Mouse (Mus musculus): Measurements from ENCODE around the gene Smad3. TPM values are rescaled to one million over a fixed set of nuclear protein-coding genes. Genes with fewer than 3 reads are reported as not detected.

Smad3 gene
- polyA plus RNA-seq, 1 experiment from 2014 or later: 11.8 TPM

- DNase-seq (ENCODE audit: low spot score): no peak
- H3K36me3 ChIP-seq (ENCODE audit: insufficient read depth, low read length): 0 out of 2 replicates have a peak, but pooled peaks cover 8% of the 10 kb centered on the region
- WGBS: 67% methylated on average over 10 of the region's 10 CpGs
- H3K9me3 ChIP-seq (ENCODE audit: low read length): no peaks in the 10 kb centered on the region
- no peaks in the 10 kb centered on the region for H3K27me3 ChIP-seq (replicated peaks; ENCODE audit: insufficient read depth, low read length)
- TF ChIP-seq CTCF (IDR thresholded peaks at IDR 0.05): no peak
- H3K4me2 ChIP-seq (replicated peaks; ENCODE audit: low read depth, low read length): no peak overlapping the region
- ATAC-seq: no peak
- H3K4me3 ChIP-seq (ENCODE audit: low read depth, low read length): no peak overlapping the region
- H3K27ac ChIP-seq (ENCODE audit: low read length): no peak overlapping the region
- H3K9ac ChIP-seq (replicated peaks; ENCODE audit: low read depth): no peak overlapping the region
- H3K4me1 ChIP-seq (ENCODE audit: insufficient read depth, low read depth, low read length): peaks cover 13% of the 10 kb centered on the region; the same call in 1 of the 2 replicates
These were observed 94.6 kb downstream of the Smad3 start for GRCm38 (mm10) chr9:63663222-63663621.

GRCm38 (mm10) chr9:63662759-63663158 is 95.0 kb downstream of the Smad3 start:
- Histone ChIP-seq H3K9me3 (ENCODE audit: low read length) (no peaks in the 10 kb centered on the region), H3K4me3 (ENCODE audit: low read depth, low read length) (no peak overlapping the region), H3K4me1 (ENCODE audit: insufficient read depth, low read depth, low read length) (peaks cover 11% of the 10 kb centered on the region; the same call in 1 of the 2 replicates), H3K9ac (replicated peaks; ENCODE audit: low read depth) (no peak overlapping the region), H3K36me3 (ENCODE audit: insufficient read depth, low read length) (0 out of 2 replicates have a peak, but pooled peaks cover 8% of the 10 kb centered on the region), H3K27ac (ENCODE audit: low read length) (no peak overlapping the region), H3K4me2 (replicated peaks; ENCODE audit: low read depth, low read length) (no peak overlapping the region), H3K27me3 (replicated peaks; ENCODE audit: insufficient read depth, low read length) (no peaks in the 10 kb centered on the region)
- ATAC-seq: no peak
- WGBS: 55% methylated on average over 7 of the region's 7 CpGs
- DNase-seq (ENCODE audit: low spot score): no peak
- no peak for TF ChIP-seq CTCF (IDR thresholded peaks at IDR 0.05)
- TF ChIP-seq EP300 (IDR thresholded peaks at IDR 0.05): no peak

- DNase-seq (ENCODE audit: low spot score) (no peak), ATAC-seq (no peak)
- H3K27me3 ChIP-seq (replicated peaks; ENCODE audit: insufficient read depth, low read length): no peaks in the 10 kb centered on the region
- 0 out of 2 replicates have a peak, but pooled peaks cover 8% of the 10 kb centered on the region for H3K36me3 ChIP-seq (ENCODE audit: insufficient read depth, low read length)
- H3K4me1 ChIP-seq (ENCODE audit: insufficient read depth, low read depth, low read length): peaks cover 17% of the 10 kb centered on the region; the same call in 1 of the 2 replicates
- H3K4me3 ChIP-seq (ENCODE audit: low read depth, low read length): no peak overlapping the region
- no peak overlapping the region for H3K27ac ChIP-seq (ENCODE audit: low read length)
- WGBS: 90% methylated on average over 3 of the region's 3 CpGs
- H3K9me3 ChIP-seq (ENCODE audit: low read length): no peaks in the 10 kb centered on the region
- TF ChIP-seq CTCF (IDR thresholded peaks at IDR 0.05): no peak
- no peak overlapping the region for H3K9ac ChIP-seq (replicated peaks; ENCODE audit: low read depth)
- H3K4me2 ChIP-seq (replicated peaks; ENCODE audit: low read depth, low read length): no peak overlapping the region
These were observed 97.1 kb downstream of the Smad3 start for GRCm38 (mm10) chr9:63660691-63661090.

GRCm38 (mm10) chr9:63660061-63660460 is 97.7 kb downstream of the Smad3 start:
- H3K9me3 ChIP-seq (ENCODE audit: low read length): no peaks in the 10 kb centered on the region
- no peak for DNase-seq (ENCODE audit: low spot score)
- H3K4me2 ChIP-seq (replicated peaks; ENCODE audit: low read depth, low read length): no peak overlapping the region
- no peak overlapping the region for H3K27ac ChIP-seq (ENCODE audit: low read length)
- ATAC-seq: no peak
- H3K36me3 ChIP-seq (ENCODE audit: insufficient read depth, low read length): 0 out of 2 replicates have a peak, but pooled peaks cover 8% of the 10 kb centered on the region
- no peak overlapping the region for H3K4me3 ChIP-seq (ENCODE audit: low read depth, low read length)
- no peaks in the 10 kb centered on the region for H3K27me3 ChIP-seq (replicated peaks; ENCODE audit: insufficient read depth, low read length)
- no peak overlapping the region for H3K9ac ChIP-seq (replicated peaks; ENCODE audit: low read depth)
- TF ChIP-seq CTCF (IDR thresholded peaks at IDR 0.05) (no peak), EP300 (IDR thresholded peaks at IDR 0.05) (no peak)
- WGBS: 84% methylated on average over 4 of the region's 4 CpGs
- H3K4me1 ChIP-seq (ENCODE audit: insufficient read depth, low read depth, low read length): peaks cover 17% of the 10 kb centered on the region; the same call in 1 of the 2 replicates

- no peak overlapping the region for H3K27ac ChIP-seq (ENCODE audit: low read length)
- DNase-seq (ENCODE audit: low spot score): no peak
These were observed 98.8 kb downstream of the Smad3 start for GRCm38 (mm10) chr9:63658970-63659371.

GRCm38 (mm10) chr9:63658436-63658835 is 99.4 kb downstream of the Smad3 start:
- Histone ChIP-seq H3K4me3 (ENCODE audit: low read depth, low read length) (no peak overlapping the region), H3K9ac (replicated peaks; ENCODE audit: low read depth) (no peak overlapping the region), H3K27me3 (replicated peaks; ENCODE audit: insufficient read depth, low read length) (no peaks in the 10 kb centered on the region), H3K4me2 (replicated peaks; ENCODE audit: low read depth, low read length) (no peak overlapping the region), H3K4me1 (ENCODE audit: insufficient read depth, low read depth, low read length) (peaks cover 17% of the 10 kb centered on the region; the same call in 1 of the 2 replicates), H3K9me3 (ENCODE audit: low read length) (no peaks in the 10 kb centered on the region), H3K36me3 (ENCODE audit: insufficient read depth, low read length) (peaks cover 8% of the 10 kb centered on the region; the same call in 1 of the 2 replicates), H3K27ac (ENCODE audit: low read length) (no peak overlapping the region)
- DNase-seq (ENCODE audit: low spot score) (no peak), ATAC-seq (no peak)
- WGBS: 86% methylated on average over 9 of the region's 9 CpGs
- TF ChIP-seq EP300 (IDR thresholded peaks at IDR 0.05) (no peak), CTCF (IDR thresholded peaks at IDR 0.05) (no peak)

More at GRCm38 (mm10) chr9:63658970-63659371, 98.8 kb downstream of the Smad3 start:
- no peak for TF ChIP-seq EP300 (IDR thresholded peaks at IDR 0.05)
- H3K36me3 ChIP-seq (ENCODE audit: insufficient read depth, low read length): 0 out of 2 replicates have a peak, but pooled peaks cover 8% of the 10 kb centered on the region
- H3K9ac ChIP-seq (replicated peaks; ENCODE audit: low read depth): no peak overlapping the region
- 62% methylated on average over 5 of the region's 5 CpGs for WGBS
- no peak for ATAC-seq
- no peaks in the 10 kb centered on the region for H3K9me3 ChIP-seq (ENCODE audit: low read length)
- no peak overlapping the region for H3K4me2 ChIP-seq (replicated peaks; ENCODE audit: low read depth, low read length)
- no peaks in the 10 kb centered on the region for H3K27me3 ChIP-seq (replicated peaks; ENCODE audit: insufficient read depth, low read length)
- H3K4me3 ChIP-seq (ENCODE audit: low read depth, low read length): no peak overlapping the region
- peaks cover 17% of the 10 kb centered on the region; the same call in 1 of the 2 replicates for H3K4me1 ChIP-seq (ENCODE audit: insufficient read depth, low read depth, low read length)
